Mouse (Mus musculus) hindbrain, embryonic 16.5 days (tissue): ENCODE data around the gene Rabgap1. TPM values are rescaled to one million over a fixed set of nuclear protein-coding genes. Genes with fewer than 3 reads are reported as not detected.
"Not testable (repeated sequence)": the region's sequence is repeated elsewhere in the genome, so short reads cannot be mapped to it uniquely, and the experiment has no call there.

Experiments used
- ATAC-seq: fragments of 200-750 bp; cut with Nextera tagmentation; 2 replicates; pipeline ENCODE4 v1.8.0; 2017; ENCODE audit warnings: moderate TSS enrichment, moderate library complexity
- H3K27ac ChIP-seq: fragments of 300-500 bp; sonication (generic); 2 replicates; pipeline ENCODE4 v1.5.1; 2014; ENCODE audit warnings: low read depth, mild to moderate bottlenecking, control low read depth, low read length, moderate library complexity
- H3K27me3 ChIP-seq: fragments of 300-500 bp; sonication (generic); replicated peaks from 2 replicates; pipeline ENCODE4 v1.6.1; 2014; ENCODE audit warnings: low read length; ENCODE audit not compliant: control insufficient read depth, insufficient read depth
- H3K36me3 ChIP-seq: fragments of 300-500 bp; sonication (generic); 2 replicates; pipeline ENCODE4 v1.6.1; 2014; ENCODE audit warnings: mild to moderate bottlenecking, low read length, moderate library complexity, mixed read lengths; ENCODE audit not compliant: control insufficient read depth, insufficient read depth
- H3K4me1 ChIP-seq: fragments of 300-500 bp; sonication (generic); 2 replicates; pipeline ENCODE4 v1.6.1; 2014; ENCODE audit warnings: low read depth, low read length; ENCODE audit not compliant: control insufficient read depth, insufficient read depth
- H3K4me2 ChIP-seq: fragments of 300-500 bp; sonication (generic); 2 replicates; pipeline ENCODE4 v1.6.1; 2014; ENCODE audit warnings: mild to moderate bottlenecking, low read length, control low read depth, moderate library complexity
- H3K4me3 ChIP-seq: fragments of 300-500 bp; sonication (generic); 2 replicates; pipeline ENCODE4 v1.5.1; 2014; ENCODE audit warnings: mild to moderate bottlenecking, low read length, control low read depth, moderate library complexity
- H3K9ac ChIP-seq: fragments of 300-500 bp; sonication (generic); 2 replicates; pipeline ENCODE4 v1.6.1; 2014; ENCODE audit warnings: low read depth, mild to moderate bottlenecking, control low read depth, low read length, moderate library complexity
- H3K9me3 ChIP-seq: fragments of 300-500 bp; sonication (generic); 2 replicates; pipeline ENCODE4 v1.6.1; 2014; ENCODE audit warnings: mild to moderate bottlenecking, low read length, moderate library complexity; ENCODE audit not compliant: control insufficient read depth
- WGBS: fragments of 180-500 bp; shearing (Covaris S2); extraction: QIAGEN DNeasy Blood & Tissue Kit; methylation state at CpG from one replicate; pipeline ENCODE4 v1.1.7; 2014; 5-methylcytosine and 5-hydroxymethylcytosine counted together
- polyA plus RNA-seq: library from polyadenylated mRNA; unstranded; fragments of >200 nt; fragmentation: Nextera tagmentation; extraction: Ambion mirVana; gene quantifications from 2 replicates; pipeline ENCODE4 v1.2.1, GENCODE M21; 2015

Gene Rabgap1
- polyA plus RNA-seq, 1 experiment from 2014 or later, result 49.2 TPM

DNA sequence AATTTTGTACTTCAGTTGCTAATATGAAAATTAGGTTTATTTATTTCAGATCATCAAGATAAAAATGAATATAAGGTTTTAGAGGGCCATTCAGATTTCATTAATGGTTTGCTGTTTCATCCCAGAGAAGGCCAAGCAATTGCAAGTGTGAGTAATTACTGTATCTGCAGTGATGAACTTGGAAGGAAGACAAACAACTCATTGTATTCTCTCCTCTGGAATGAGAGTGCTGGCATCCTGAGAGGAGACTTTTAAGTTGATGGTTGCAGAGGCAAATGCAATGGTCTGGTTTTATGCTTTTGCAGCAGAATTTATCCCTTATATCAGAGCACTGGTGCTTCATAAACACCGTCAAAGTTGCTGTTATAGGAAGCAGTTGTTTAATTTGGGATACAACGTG lies 45.9 kb downstream of the Rabgap1 start:
- H3K4me1 ChIP-seq, result no peaks in the 10 kb centered on the region
- no peaks in the 10 kb centered on the region for H3K9me3 ChIP-seq
- no peak overlapping the region for H3K4me3 ChIP-seq
- no peak overlapping the region for H3K27ac ChIP-seq
- 100% methylated on average over 2 of the region's 2 CpGs for WGBS
- H3K9ac ChIP-seq, result no peak overlapping the region
- no peak for ATAC-seq
- H3K36me3 ChIP-seq, result peaks cover 35% of the 10 kb centered on the region
- H3K27me3 ChIP-seq, result no peaks in the 10 kb centered on the region
- H3K4me2 ChIP-seq, result no peak overlapping the region

GRCm38 (mm10) chr2:37497321-37497720 lies 54.2 kb downstream of the Rabgap1 start:
- H3K27me3 ChIP-seq, result no peaks in the 10 kb centered on the region
- H3K9ac ChIP-seq, result no peak overlapping the region
- ATAC-seq, result no peak
- no peak overlapping the region for H3K4me2 ChIP-seq
- 96% methylated on average over 4 of the region's 4 CpGs for WGBS
- no peak overlapping the region for H3K4me3 ChIP-seq
- H3K27ac ChIP-seq, result no peak overlapping the region
- H3K36me3 ChIP-seq, result peaks cover 15% of the 10 kb centered on the region
- no peaks in the 10 kb centered on the region for H3K4me1 ChIP-seq
- no peaks in the 10 kb centered on the region for H3K9me3 ChIP-seq

GRCm38 (mm10) chr2:37505856-37506255 lies 62.8 kb downstream of the Rabgap1 start:
- not testable (repeated sequence) for H3K27me3 ChIP-seq, H3K4me2 ChIP-seq, ATAC-seq, H3K9ac ChIP-seq, H3K9me3 ChIP-seq, H3K4me3 ChIP-seq, H3K4me1 ChIP-seq, H3K27ac ChIP-seq
- peaks cover 22% of the 10 kb centered on the region for H3K36me3 ChIP-seq
- WGBS, result 88% methylated on average over 2 of the region's 2 CpGs

DNA sequence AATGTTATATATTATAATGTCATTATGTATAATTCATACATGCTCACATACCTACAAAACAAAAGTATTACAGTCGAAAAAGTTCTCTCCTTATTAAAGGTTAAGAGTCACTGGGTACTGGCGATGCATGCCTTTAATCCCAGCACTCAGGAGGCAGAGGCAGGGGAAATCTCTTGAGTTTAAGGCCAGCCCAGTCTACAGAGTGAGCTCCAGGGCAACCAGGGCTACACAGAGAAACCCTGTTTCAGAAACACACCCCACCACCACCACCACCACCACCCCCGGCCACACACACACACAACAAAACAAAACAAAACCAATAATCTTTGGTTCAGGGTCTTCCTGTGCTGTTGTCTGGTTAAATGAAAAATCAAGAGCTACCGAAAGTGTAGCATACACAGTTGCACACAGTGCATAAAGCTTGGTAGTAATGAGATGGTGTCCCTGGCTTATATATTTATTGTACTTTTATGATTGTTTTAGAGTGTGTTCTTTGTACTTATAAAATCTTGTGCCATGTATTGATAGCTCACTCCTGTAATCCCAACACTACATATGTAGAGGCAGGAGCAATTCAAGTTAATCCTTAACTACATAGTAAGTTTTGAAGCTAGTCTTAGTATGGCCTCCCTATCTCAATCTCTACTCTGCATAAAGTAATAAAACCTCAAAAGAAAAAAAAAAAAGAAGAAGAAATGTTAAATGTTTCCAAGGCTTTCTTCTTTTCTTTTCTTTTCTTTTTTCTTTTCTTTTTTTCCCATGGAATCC lies 68.2 kb downstream of the Rabgap1 start:
- no peak overlapping the region for H3K4me2 ChIP-seq
- H3K4me1 ChIP-seq, result no peaks in the 10 kb centered on the region; the same call in 1 of the 2 replicates
- no peak for ATAC-seq
- no peaks in the 10 kb centered on the region for H3K9me3 ChIP-seq
- peaks cover 20% of the 10 kb centered on the region for H3K36me3 ChIP-seq
- WGBS, result 91% methylated on average over 4 of the region's 4 CpGs
- no peak overlapping the region for H3K4me3 ChIP-seq
- H3K27ac ChIP-seq, result no peak overlapping the region
- H3K27me3 ChIP-seq, result no peaks in the 10 kb centered on the region
- H3K9ac ChIP-seq, result no peak overlapping the region

DNA sequence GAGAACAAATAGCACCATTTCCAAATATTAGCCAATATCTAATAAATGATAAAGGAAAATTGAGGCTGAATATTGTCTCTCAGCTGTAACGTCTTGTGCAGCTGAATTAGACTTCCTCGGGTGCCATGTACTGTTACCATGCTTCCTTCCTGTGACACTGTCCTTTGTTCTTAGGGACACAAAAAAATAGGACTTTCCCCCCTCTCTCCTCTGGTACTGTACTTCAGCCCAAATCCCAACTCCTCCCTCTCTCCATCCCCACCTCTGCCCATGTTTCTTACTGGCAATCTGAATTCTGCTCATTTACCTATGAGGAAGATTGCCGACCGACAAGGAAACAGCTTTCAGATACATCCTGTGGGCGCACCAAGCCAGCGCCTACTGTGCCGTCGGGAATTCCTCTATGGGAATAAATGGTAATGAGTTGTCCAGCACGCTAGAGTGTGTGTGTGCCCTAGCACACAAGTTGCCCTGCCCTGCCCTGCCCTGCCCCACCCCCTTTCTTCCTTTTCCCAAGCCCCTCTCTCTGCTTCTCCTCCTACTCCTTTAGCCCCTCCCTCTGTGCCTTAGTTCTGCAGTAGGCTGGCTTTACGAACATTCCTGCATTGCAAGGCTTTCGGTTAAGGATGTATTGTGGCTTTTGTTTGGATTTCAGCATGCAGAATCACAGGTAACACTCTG lies 73.1 kb downstream of the Rabgap1 start, which contains the start of gene Gpr21:
Gene Gpr21 (plus strand): TSS at position 303 of the 681 bp plus-strand sequence.
- ATAC-seq, result peak; percentile 86
- Histone ChIP-seq H3K4me3 (peak within 1 kb of the TSS; percentile 40), H3K9me3 (no peaks in the 10 kb centered on the region), H3K27ac (peak within 1 kb of the TSS; percentile 71), H3K27me3 (no peaks in the 10 kb centered on the region), H3K9ac (peak within 1 kb of the TSS; percentile 66), H3K4me1 (peaks cover 14% of the 10 kb centered on the region), H3K4me2 (peak within 1 kb of the TSS; percentile 62), H3K36me3 (peaks cover 8% of the 10 kb centered on the region)
- WGBS, result 12% methylated on average over 11 of the region's 11 CpGs

- H3K9ac ChIP-seq, result peak overlapping the region; percentile 66
- peak; percentile 81 for ATAC-seq
- peak overlapping the region; percentile 62 for H3K4me2 ChIP-seq
- H3K27me3 ChIP-seq, result no peaks in the 10 kb centered on the region
- H3K27ac ChIP-seq, result peak overlapping the region; percentile 71
- 15% methylated on average over 4 of the region's 4 CpGs for WGBS
- H3K9me3 ChIP-seq, result no peaks in the 10 kb centered on the region
- H3K4me1 ChIP-seq, result peaks cover 14% of the 10 kb centered on the region
- peaks cover 7% of the 10 kb centered on the region for H3K36me3 ChIP-seq
- peak overlapping the region; percentile 40 for H3K4me3 ChIP-seq
These were observed 73.9 kb downstream of the Rabgap1 start for GRCm38 (mm10) chr2:37516922-37517462.

DNA sequence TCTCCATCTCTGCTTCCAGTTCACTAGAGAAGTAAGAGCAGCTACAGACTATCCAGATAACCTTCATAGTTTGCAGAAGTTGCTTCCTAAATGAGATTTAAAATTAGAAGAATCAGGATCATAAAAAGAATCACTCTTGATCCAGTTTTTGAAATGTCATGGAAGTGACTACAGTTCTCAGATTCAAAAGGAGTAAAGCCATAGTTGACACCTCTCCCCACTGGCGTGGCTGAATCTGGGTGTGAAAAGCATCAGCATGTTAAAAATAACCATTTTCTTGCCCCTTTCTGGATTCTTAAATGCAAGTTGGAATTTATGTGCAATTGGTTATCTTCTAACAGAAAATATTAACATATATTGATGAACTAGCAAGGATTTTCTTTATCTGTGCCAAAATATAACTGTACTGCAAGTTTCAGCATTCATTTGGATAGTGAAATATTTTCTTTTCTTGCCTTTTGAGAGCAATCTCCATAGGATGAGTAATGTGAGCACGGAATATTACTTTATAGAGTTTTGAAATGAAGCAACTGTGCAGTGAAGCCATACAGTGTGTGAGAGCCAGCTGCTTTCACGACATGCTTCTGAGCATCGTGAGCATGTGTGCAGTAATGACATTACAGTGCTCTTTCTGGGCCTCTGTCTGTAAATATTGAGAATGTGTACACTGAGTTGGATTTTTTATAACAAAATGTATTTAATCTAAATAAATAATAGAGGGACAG lies 75.6 kb downstream of the Rabgap1 start:
- peaks cover 14% of the 10 kb centered on the region for H3K4me1 ChIP-seq
- H3K4me3 ChIP-seq, result peak overlapping the region; percentile 40
- peak overlapping the region; percentile 62 for H3K4me2 ChIP-seq
- no peak overlapping the region for H3K9ac ChIP-seq
- no peaks in the 10 kb centered on the region for H3K9me3 ChIP-seq
- WGBS, result 66% methylated on average over 4 of the region's 4 CpGs
- H3K27ac ChIP-seq, result no peak overlapping the region
- ATAC-seq, result no peak
- H3K27me3 ChIP-seq, result no peaks in the 10 kb centered on the region
- H3K36me3 ChIP-seq, result no peaks in the 10 kb centered on the region

GRCm38 (mm10) chr2:37519286-37519640 lies 76.2 kb downstream of the Rabgap1 start:
- ATAC-seq, result no peak
- 65% methylated on average over 1 of the region's 1 CpGs for WGBS
- Histone ChIP-seq H3K4me3 (no peak overlapping the region; the same call in 1 of the 2 replicates), H3K9me3 (no peaks in the 10 kb centered on the region), H3K27me3 (no peaks in the 10 kb centered on the region), H3K9ac (no peak overlapping the region), H3K4me1 (peaks cover 14% of the 10 kb centered on the region), H3K4me2 (peak overlapping the region; percentile 62), H3K27ac (no peak overlapping the region), H3K36me3 (no peaks in the 10 kb centered on the region)

GRCm38 (mm10) chr2:37527587-37527986 lies 84.5 kb downstream of the Rabgap1 start:
- ATAC-seq, result no peak
- no peaks in the 10 kb centered on the region for H3K36me3 ChIP-seq
- no peak overlapping the region for H3K4me2 ChIP-seq
- no peaks in the 10 kb centered on the region for H3K9me3 ChIP-seq
- H3K27ac ChIP-seq, result no peak overlapping the region
- no peaks in the 10 kb centered on the region for H3K27me3 ChIP-seq
- no peak overlapping the region for H3K4me3 ChIP-seq
- no peaks in the 10 kb centered on the region for H3K4me1 ChIP-seq
- H3K9ac ChIP-seq, result no peak overlapping the region
